26 mouse cellular contexts compared by ENCODE assay signal in genomic region chr5:135730278-135730677, GRCm38 (mm10). TPM values are rescaled to one million over a fixed set of nuclear protein-coding genes. Genes with fewer than 3 reads are reported as not detected.
"Had no signal": no experiment of that assay in that cellular context is flagged by ENCODE, and none has a peak within 500 bp of the region (broad histone marks: within the 10 kb centered on the region; RNA-seq: fewer than 3 reads in every experiment).

No protein-coding gene starts in this region.

- H3K27me3 ChIP-seq: heart, embryonic 13.5 days; heart, embryonic 15.5 days; hindbrain, embryonic 13.5 days; hindbrain, embryonic 15.5 days; limb, embryonic 12.5 days; liver, embryonic 12.5 days had no signal

- H3K27ac ChIP-seq: heart, adult 2 months; heart, embryonic 13.5 days; heart, embryonic 15.5 days; hindbrain, embryonic 13.5 days; hindbrain, embryonic 15.5 days; hindbrain, postnatal 0 days; layer of hippocampus, adult 2 months; left cerebral cortex, adult 2 months; limb, embryonic 12.5 days; liver, embryonic 12.5 days; liver, embryonic 14.5 days had no signal

- H3K9me3 ChIP-seq: heart, embryonic 13.5 days; heart, embryonic 15.5 days; hindbrain, embryonic 13.5 days; hindbrain, embryonic 15.5 days; limb, embryonic 12.5 days; liver, embryonic 12.5 days had no signal

- DNase-seq: gastrocnemius, postnatal 14 days; gastrocnemius, postnatal 36 days; heart, adult 2 months; heart, postnatal 14 days; heart, postnatal 36 days; kidney, adult 18-20 months; kidney, adult 8-10 months; kidney, postnatal 10 days; kidney, postnatal 25 days; kidney, postnatal 4 days had no signal

- H3K4me3 ChIP-seq: heart, adult 2 months; heart, embryonic 13.5 days; heart, embryonic 15.5 days; hindbrain, embryonic 13.5 days; hindbrain, embryonic 15.5 days; layer of hippocampus, adult 2 months; left cerebral cortex, adult 2 months; limb, embryonic 12.5 days; liver, embryonic 12.5 days had no signal

RNA-seq across cellular contexts. Expression of gene Styxl1, which starts 47.9 kb away (rescaled TPM):
- total RNA-seq: gastrocnemius, adult 18-20 months; gastrocnemius, adult 8-10 months; gastrocnemius, postnatal 14 days; gastrocnemius, postnatal 36 days; heart, adult 2 months; heart, postnatal 36 days; hematopoietic stem cell, adult 5-6 weeks; layer of hippocampus, adult 2 months; left cerebral cortex, adult 2 months; left cerebral cortex, postnatal 14 days; left cerebral cortex, postnatal 36 days had no signal
- polyA plus RNA-seq: heart, embryonic 13.5 days; intestine, embryonic 14.5 days; limb, embryonic 12.5 days; liver, embryonic 12.5 days had no signal
